Mouse (Mus musculus): ENCODE data around the gene Tmem128.

Tmem128 gene

GRCm38 (mm10) chr5:38277936-38278600 lies 18.1 kb downstream of the Tmem128 start:
- DNase-seq (ENCODE audit: low read depth, low spot score) = no peak

DNA sequence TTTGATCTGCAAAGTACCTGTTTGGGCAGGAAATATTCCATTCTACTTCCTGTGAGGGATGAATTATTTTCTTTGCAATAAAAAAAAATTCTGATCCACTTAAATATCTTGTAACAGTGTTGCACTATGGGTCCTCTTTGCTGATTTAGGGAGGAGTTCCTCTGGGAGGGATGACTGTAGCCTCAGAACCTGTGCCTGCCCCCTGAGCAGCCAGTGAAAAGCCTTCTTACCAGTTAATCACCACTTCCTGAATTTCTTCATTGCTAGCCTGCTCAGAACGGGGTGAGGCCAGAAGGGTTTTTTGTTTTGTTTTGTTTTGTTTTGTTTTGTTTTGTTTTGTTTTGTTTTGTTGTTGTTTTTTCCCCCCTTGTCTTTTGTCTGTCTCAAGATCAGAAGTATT lies 20.1 kb downstream of the Tmem128 start:
- DNase-seq (ENCODE audit: low read depth, low spot score) = no peak

DNA sequence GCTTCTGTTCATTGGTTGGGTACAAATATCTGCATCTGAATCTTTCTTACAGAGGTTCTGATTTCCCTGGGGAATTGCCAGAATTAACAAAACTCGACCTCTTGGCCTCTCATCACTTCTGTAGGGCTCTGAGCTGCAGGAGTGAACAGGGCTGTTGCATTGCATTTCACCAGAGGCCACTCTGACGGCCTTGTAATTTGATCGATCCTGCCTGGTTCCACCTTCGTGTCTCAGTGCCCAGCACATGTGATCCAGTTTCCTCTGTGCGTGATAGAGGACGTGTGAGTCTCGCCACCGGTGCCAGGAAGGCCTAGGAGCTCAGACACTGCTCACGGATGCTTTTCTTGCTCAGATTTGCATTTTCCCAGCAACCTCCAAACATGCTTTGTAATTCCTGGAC lies 25.7 kb downstream of the Tmem128 start:
- no peak for DNase-seq (ENCODE audit: low read depth, low spot score)

GRCm38 (mm10) chr5:38288476-38288875 lies 28.5 kb downstream of the Tmem128 start:
- no peak for DNase-seq (ENCODE audit: low read depth, low spot score)

GRCm38 (mm10) chr5:38301761-38302411 lies 41.9 kb downstream of the Tmem128 start:
- no peak for DNase-seq (ENCODE audit: low read depth, low spot score)

- DNase-seq (ENCODE audit: low read depth, low spot score) = no peak
Measured at GRCm38 (mm10) chr5:38302651-38303050, 42.7 kb downstream of the Tmem128 start.

GRCm38 (mm10) chr5:38305241-38305640 lies 45.3 kb downstream of the Tmem128 start:
- DNase-seq (ENCODE audit: low read depth, low spot score) = no peak

DNA sequence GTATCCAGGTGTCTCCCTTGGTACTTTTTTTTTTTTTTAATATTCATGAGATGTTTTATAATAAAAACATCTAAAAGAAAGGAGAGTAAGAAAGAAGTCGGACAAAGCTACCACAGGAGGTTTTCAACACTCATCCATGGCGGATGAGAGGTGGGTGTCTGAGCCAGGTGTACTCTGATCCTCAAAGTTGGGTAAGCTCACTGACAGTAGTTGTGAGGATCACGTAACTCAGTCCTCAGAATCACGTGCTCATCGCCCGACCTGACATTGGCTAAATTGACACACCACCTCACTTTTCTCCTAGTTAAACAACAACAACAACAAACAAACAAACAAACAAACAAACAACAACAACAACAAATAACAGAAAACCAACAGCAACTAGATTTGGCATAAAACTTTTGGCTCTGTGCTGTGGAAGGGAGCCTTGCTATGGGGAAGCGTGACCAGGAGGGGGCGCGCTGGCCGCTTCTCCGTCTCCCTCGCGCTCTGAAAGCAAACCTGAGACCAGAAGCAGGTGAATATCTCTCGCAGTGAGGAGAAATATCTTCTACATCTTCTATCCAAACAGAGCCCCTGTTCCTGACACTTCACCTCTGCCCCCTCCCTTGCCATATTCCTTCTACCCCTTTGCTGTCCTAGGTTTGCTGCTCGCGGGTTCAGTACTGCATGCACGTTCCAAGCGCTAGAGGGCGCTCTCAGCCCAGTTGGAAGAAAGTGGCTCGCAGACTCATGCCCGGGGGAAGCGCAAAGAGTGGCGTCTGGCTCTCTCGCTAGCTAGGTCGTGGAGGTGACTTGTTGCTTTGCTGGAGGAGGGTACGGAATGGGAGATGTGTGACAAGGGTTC lies 47.5 kb downstream of the Tmem128 start:
- DNase-seq (ENCODE audit: low read depth, low spot score) = peak; percentile 87

DNA sequence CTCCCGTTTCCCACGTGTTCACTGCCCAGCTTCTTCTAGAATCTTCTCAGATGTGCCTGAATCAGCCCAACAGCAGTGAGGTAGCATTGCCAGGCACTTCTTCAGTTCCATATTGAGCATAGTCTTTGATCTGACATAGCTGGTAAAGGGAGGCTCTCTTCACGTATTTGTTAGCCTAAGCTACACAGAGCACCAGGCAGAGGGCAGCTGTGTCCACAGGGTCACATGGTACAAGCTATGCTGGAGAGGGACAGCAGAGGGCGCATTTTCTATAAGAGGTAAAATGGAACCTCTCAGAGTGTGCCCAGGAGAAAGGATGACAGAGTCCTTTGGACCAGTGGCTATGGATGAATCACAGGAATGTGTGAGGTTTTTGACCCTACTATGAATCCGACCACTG lies 48.9 kb downstream of the Tmem128 start:
- DNase-seq (ENCODE audit: low read depth, low spot score) = peak; percentile 22

DNA sequence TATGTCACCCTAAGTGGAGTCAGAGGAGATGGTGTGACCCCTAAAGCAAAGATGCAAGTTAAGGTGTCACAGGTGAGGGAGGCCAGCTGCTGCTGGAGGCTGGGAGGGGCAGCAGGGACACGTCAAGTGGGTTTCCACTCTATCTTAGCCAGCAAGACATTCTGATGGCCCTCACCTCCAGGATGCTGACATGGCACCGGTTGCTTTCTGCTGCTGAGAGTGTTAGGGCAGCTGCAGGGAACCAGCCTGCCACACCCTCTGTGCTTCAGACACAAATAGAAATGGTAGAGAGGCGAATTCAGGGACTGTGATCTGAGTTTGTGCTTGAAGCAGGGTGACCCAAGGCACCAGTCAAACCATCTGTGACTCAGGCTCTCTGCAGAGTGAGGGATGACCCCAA lies 49.8 kb downstream of the Tmem128 start:
- no peak for DNase-seq (ENCODE audit: low read depth, low spot score)
